Mouse (Mus musculus) gastrocnemius, postnatal 10 days (tissue): ENCODE data around the gene Fbxl7. TPM values are rescaled to one million over a fixed set of nuclear protein-coding genes. Genes with fewer than 3 reads are reported as not detected.

Experiments
- DNase-seq: peaks from one replicate; pipeline ENCODE4 v3.0.0; 2021; ENCODE audit warnings: mixed read lengths
- total RNA-seq, 2 experiments: library from RNA; stranded (reverse); gene quantifications; 2 replicates each; pipeline ENCODE4 v1.2.3; 2021

The Fbxl7 gene
- total RNA-seq, 2 experiments from 2014 or later = 5.4 to 8.1 TPM

DNA sequence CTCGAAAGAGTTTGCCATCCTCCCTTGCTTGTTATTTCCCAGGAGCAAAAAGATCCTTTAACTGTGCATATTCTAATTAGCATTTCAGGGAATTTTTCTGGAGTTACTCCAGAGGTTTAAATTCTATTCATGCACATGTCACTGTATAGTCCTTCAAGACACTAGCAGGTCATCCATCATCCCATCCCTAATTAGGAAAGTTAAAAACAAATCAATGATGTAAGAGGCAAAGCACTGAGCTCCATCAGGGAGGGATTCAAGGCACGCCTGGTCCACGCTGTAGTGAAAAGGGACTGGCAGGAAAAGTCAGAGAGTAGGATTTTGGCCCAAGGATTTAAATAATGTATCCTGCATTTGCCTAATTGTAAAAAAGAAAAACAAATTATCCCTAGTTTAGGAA, 202.3 kb downstream of the Fbxl7 start:
- DNase-seq = no peak

DNA sequence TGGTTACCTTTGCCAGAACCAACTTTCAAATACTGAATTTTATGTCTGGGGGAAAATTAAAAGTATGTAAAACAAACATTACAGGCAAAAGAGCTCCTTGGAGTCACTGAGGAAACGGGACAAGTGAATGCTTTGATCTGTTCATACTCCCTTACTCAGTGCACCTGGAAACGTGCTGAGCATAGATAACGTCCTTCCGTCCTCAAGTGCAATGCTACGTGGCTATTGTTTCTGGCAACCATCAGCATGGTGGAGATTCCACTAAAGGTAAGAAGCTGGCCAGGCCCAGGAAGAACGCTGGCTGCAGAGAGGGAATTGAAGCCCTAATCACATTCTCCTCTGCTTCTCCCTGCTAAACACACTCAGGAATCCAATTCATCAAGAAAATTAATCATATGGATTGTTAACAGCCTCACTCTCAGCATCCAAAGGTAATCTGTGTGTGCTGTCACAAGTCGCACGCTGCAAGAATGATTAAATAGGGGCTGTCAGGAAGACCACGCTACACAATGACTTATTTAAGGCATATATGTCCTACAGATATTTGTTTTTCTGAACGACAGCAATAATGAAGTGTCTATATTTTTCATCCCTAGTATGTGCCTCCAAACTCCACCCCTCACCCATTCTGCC, 206.8 kb downstream of the Fbxl7 start:
- DNase-seq = no peak

DNA sequence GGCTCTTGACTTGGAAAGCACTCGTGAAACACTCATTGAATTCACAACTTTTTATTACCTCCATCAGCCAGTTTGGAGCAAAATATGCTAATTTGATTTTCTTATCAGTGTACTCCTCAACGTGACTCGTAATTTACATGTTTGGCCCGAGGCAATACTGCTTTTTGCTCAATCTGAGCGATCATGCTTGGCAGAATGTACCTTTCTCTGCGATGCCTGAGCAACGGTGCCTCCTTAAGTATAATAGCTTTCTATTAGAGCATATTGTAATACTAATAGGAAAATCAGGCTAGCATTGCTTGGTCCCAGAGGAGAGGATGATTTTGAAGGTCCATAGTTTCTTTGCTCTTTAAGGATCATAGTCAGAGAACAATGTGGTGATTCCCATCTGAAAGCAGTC, 207.7 kb downstream of the Fbxl7 start:
- no peak for DNase-seq

- DNase-seq = no peak
These were observed 213.1 kb downstream of the Fbxl7 start for GRCm38 (mm10) chr15:26682279-26682678.

GRCm38 (mm10) chr15:26673239-26673859, 222.0 kb downstream of the Fbxl7 start:
- DNase-seq = peak; percentile 20

DNA sequence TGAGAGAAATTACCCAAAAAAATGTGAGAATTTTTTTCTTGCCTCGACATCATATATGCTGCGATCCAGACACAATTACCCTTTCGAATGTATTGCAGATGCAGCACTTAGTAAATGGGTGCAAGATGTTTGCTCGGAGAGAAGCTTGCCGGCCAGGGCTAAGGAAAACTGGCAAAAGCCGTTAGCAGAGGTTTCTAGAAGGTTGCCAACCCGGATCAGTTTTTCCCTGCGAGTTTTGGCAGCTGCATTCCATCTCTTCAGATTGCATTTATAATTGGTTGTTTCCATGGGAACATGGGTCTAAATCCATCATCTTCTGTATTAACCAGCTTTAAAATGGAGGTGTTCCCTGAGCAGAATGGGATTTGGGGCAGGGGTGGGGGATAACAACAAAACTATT, 240.4 kb downstream of the Fbxl7 start:
- no peak for DNase-seq

DNA sequence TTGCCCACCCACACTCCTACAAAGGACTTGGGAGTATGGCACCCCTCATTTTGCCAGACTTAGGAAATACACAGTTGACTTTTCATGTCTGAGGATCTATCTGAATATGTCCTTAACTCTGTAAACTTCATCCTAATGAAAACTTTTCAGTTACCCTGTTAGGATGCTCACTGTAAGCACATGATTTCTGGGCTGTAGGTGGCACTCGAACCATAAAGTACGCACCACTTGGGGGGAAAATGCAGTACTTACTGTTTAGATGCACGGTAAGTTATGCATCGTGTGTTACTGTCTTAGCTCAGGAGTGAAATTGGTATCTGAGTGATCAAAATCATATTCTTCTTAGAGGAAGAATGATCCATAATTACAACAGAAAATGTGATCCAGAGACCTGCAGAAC, 252.8 kb downstream of the Fbxl7 start:
- no peak for DNase-seq

DNA sequence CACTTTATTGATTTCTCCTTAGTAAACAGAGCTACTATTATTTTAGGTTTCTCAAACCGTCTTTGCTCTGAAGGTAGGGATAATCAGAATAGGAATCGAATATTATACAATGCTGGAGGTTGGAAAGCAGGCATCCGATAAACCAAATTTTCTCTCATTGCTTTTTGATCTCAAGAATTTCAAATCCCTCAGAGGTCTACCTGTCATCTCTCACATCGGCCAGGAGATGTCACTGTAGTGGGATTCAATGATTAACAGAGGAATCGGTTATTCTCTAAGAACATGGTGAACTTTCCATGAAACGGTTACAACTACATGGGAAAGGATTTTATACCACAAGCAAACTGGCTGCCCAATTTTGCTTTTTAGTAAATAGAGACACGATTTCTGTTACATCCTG, 255.7 kb downstream of the Fbxl7 start:
- no peak for DNase-seq

DNA sequence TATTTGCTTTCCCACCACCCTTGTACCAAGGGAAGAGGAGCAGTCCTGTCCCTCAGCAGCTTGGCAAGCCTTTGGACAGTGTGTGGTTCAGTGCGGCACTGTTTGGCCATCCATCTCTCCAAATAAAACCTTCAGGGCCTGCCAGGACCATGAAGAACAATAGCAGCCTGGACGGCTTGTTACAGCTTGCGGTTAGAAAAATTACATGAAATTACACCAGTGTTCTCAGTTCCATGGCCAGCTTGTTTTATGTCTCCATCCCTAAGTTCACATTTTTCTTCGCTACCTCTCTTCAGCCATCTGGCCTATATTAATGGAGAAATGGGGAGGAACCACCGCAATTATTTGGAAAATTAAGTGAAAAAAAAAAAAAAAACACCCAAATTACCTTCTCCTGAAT, 259.8 kb downstream of the Fbxl7 start:
- DNase-seq = no peak

DNA sequence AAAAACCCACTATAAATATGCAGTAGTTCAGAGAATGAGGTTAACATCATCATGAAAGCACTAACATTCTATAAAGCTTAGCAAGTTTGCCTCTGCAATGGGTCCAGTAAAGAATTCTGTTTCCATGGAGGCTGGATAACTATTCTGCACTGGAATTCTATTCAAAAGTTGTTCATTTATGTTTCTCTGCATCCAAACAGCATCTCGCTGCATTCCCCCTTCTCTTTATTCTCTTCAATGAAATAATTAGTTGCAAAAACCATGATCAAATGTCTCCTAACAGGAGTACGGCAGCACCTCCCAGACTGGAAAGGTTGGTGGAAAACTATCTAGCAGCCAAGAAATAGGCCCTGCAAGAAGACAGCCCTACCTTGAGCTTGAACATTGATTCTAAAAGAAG, 267.2 kb downstream of the Fbxl7 start:
- DNase-seq = no peak

- no peak for DNase-seq
These were observed 272.1 kb downstream of the Fbxl7 start for GRCm38 (mm10) chr15:26623242-26623641.

GRCm38 (mm10) chr15:26620279-26620678, 275.1 kb downstream of the Fbxl7 start:
- peak; percentile 36 for DNase-seq

GRCm38 (mm10) chr15:26619221-26619620, 276.2 kb downstream of the Fbxl7 start:
- peak; percentile 63 for DNase-seq

DNA sequence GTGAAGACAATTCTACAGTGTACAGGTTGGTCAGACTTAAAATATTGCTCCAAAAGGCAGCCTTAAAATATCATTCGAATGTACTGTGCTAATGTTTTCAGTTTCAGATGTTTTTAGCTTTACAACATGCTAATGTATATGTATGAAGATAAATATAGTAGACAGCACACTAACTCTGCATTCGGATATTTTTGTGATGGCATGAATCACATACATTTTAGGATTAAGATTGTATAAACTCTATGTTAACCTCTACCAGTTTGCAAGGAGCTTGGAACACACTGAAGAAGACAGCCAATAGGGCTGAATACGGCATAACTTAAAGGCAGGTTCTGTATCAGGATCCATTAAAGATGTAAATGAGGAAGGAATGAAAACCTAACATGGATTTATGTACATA, 299.1 kb downstream of the Fbxl7 start:
- no peak for DNase-seq

GRCm38 (mm10) chr15:26579947-26580709, 315.3 kb downstream of the Fbxl7 start:
- no peak for DNase-seq

DNA sequence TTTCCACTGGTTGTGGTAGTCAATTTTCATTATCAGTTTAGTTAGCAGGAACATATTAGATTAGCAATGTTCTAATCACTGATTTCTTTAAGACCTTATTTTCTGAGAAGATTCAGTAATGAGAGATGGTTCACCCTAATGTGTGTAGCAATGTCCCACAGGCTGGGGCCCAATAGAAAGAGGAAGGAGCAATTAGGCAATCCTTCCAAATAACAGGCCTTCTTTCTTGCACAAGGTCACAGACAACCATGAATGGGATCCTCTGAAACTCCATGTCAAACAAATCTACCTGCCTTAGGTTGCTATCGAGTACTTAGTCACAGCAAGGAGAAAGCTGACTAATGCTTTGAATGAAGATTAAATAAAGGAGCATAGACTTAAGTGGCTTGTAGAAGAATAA, 316.9 kb downstream of the Fbxl7 start:
- no peak for DNase-seq

- DNase-seq = no peak
These were observed 329.3 kb downstream of the Fbxl7 start for GRCm38 (mm10) chr15:26566076-26566475.

DNA sequence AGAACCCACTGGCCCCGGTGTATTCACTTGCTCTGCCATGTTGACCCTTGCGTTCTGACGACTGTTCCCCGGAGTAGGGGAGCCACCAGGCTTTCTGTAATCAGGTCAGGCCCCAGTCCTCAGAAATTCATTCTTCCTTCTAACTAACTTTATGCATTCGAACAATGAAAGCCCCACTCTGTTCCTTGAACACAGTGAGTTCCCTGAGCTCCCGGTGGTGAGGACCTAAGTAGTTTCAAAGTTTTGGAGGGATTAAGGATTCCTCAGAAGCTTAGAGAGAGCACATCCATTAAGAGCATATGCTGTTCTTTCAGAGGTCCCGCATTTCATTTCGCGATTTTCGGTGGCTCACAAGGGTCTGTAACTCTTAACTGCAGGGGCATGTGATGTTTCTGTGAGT, 341.8 kb downstream of the Fbxl7 start:
- DNase-seq = no peak

GRCm38 (mm10) chr15:26533997-26534700, 361.2 kb downstream of the Fbxl7 start:
- DNase-seq = no peak

DNA sequence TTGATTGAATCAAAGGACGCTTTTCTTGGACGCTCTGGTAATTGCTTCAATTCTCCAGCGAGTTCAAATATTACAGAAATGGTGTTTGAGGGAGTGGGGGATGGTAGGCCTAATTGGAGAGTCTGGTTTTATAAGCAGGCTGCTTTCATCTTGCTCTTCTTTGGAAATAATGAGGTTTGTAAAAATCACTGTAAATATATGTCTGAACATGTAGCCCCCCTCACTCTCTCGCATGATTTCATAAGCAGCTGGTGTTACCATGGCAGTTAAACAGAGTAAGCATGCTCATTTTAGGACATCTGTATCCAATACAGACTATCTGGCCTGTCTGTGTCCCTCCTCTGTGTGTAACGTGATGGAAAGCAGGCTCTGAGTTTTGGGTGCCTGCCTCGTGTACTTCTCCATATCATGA, 376.2 kb downstream of the Fbxl7 start:
- DNase-seq = no peak

GRCm38 (mm10) chr15:26501024-26501423, 394.4 kb downstream of the Fbxl7 start:
- no peak for DNase-seq
